Mouse (Mus musculus) inflammation-experienced regulatory T-cells, adult 6 months (primary cell): ENCODE data around the gene Greb1. TPM values are rescaled to one million over a fixed set of nuclear protein-coding genes. Genes with fewer than 3 reads are reported as not detected.

Experiments
- ATAC-seq: one replicate; pipeline ENCODE4 v1.8.0; 2017
- polyA plus RNA-seq, 3 experiments: library from polyadenylated mRNA; unstranded; fragments of 100-300 nt; shearing (Covaris generic); gene quantifications; one replicate each; pipeline ENCODE4 v1.2.1; 2017

Greb1 gene
- polyA plus RNA-seq, result 1 to 10 TPM in 1 of 3 experiments, under 1 TPM in 1, not detected in 1; 0.36 to 1.1 TPM

DNA sequence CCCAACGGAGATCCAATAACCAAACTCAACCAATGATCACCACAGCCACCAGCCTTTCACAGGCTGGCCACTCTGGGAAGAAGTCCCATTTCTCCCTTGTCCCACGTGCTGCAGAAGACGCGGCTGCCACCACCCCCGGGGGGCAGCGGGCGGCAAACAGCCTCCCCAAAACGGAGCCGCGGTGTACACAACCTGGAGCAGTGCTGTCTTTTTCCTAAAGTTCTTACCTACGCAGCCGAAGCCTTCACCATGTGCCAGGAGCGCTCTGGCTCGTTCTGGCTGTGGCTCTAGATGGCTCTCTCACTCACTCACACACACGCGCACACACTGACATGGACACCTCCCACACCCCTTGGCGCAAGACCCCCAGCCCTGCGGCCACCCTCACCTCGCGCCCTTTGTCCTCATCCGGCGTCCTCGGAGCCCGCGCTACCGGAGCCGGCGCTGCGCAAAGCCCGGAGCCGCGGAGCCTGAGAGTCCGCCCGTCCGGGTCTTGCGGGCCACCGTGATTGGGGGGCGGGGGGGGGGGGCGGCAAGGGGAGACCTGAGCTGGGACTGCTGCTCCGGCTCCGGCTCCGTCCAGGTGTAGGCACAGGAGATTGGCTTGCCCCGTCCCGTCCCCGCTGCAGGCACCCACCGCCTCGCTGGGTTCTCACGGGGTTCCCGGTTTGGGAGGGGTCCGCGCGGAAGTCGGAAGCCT, at the start of gene Greb1:
TSS of gene Greb1 (minus strand) at position 628 of the 700 bp plus-strand sequence.
- ATAC-seq, result no peak

DNA sequence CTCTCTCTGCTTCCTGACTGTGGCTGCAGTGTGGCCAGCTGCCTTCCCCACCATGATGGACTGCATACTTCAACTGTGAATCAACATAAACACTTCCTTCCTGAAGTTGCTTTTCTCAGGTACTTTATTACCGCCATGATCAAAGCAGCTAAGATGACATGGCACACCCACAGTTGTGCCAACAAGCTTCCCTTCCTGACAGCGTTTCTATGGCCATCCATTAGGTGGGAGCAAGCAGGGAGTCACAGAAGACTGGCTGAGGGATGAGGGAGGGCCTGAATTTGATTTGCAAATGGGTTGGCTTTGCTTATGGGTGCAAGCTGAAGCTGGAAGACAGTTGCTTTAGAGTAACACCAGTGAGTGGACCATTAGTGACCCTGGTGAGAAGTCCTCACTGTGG, 49.1 kb upstream of the Greb1 start:
- no peak for ATAC-seq

DNA sequence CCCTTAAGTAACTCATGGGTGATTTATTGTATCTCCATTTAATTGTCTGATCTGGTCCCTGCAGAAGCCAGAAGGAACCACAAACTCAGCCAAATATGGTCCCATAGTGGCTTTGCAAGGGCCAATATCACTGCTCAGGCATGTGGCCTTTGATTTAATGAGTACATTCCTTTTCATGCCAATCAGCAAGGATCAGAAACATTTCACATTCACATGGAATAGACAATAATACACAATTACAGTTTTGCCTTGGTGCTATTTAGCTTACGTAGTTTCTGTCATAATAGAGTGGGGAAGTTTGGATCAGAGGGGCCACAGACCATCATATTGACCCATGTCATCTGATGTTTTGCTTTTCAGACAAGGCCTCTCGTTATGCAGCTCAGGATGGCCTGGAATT, 47.8 kb upstream of the Greb1 start:
- no peak for ATAC-seq

DNA sequence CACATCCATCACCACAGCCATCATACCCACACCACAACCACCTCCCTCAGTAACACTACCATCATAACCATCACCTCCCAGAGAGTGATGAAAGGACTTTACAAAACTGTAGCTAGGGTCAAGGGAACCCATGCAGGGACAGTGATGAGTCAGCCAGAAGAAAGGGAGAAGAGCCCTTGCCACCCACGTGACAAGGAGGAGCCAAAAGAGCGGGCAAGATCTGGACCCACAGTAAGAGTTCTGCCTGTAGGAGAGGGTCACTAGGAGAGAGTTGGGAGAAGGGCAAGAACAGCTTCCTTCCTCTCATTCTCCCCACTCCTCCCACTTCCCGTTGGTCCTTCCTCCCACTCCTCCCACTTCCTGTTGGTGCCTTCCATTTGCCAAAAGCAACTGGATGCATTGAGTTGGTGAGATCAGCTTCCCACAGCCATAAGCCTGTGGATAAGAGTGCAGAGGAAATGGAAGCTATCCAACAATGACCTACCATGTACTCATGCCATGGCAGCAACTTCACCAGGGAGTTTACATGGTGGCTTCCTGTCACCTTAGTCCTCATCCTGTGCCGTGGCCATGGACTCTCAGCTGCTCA, 46.6 kb upstream of the Greb1 start:
- ATAC-seq, result no peak

GRCm38 (mm10) chr12:16844623-16845592, 44.2 kb upstream of the Greb1 start:
- ATAC-seq, result no peak

DNA sequence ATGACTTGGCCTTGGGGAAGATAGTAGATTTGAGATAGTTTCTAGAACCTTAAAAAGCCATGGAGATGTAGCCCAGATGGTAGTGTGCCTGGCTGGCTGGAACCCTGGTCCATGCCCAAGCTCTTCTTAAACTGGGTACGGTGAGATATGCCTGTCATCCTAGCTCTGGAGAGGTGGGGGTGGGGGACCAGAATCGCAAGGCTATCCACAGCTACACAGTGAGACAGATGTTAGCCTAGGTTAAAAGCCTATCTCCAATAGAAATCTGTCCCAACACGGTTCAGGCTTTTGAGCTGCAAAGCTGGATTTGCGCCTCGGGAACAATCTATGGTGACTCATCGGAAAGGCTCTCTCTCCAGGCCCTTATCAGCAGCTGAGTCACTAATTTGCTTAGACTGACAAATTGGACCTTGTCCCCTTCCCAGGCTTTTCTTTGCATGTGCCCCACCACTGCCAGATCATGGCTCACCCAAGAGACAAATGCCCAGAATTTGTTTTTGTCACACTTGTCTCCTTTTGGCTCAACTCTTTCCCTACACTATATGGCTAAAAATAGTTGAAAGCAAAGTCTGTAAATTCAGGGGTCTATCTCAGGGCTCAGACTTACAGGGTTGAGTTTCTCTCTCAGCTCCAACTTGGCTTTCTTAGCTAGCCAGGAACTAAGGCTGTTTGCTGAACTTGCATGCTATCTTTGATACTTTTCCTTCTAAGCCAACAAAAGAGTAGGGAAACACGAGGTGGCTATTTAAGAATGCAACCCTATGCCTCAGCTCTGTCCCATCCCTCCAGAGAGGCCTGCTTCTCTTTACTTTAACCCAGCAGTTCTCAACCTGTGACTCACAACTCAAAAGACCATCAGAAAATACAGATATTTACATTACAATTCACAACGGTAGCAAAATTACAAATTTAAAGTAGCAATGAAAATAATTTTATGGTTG, 40.4 kb upstream of the Greb1 start:
- no peak for ATAC-seq

DNA sequence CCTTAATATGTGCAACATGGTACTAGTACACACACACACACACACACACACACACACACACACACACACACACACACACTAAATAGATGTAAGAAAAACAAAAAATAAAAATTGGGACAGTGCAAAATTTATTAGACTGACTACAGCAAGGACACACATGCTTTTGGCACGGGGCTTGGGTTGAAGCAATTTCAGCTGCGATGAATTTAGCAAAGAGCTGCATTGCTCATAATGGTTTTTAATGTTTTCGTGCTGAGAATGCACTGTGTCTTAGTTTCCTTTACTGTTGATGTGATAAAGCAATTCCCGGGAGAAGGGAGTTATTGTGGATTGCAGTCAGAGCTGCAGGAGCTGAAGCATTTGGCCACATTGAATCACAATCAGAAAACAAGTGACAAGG, 37.1 kb upstream of the Greb1 start:
- ATAC-seq, result no peak

GRCm38 (mm10) chr12:16836188-16836587, 35.5 kb upstream of the Greb1 start:
- ATAC-seq, result no peak

DNA sequence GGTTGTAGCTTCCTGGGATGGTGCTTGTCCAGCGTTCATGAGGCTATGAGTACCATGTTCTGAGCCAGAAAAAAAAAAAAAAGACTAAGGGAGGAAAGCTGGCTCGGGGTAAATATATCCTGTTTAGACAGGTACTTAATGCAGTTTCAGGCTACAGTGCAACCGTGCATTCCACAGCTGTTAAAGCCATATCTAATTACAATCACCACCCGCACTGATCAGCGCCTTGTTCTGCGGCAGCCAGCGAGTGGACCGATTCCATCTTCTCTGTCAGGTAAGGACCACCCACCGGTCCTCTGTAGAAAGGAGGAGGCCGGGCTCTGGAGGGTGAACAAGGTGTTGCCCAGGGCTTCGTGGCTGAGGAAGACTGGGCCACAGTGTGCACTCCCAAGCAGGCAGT, 34.0 kb upstream of the Greb1 start:
- ATAC-seq, result no peak

DNA sequence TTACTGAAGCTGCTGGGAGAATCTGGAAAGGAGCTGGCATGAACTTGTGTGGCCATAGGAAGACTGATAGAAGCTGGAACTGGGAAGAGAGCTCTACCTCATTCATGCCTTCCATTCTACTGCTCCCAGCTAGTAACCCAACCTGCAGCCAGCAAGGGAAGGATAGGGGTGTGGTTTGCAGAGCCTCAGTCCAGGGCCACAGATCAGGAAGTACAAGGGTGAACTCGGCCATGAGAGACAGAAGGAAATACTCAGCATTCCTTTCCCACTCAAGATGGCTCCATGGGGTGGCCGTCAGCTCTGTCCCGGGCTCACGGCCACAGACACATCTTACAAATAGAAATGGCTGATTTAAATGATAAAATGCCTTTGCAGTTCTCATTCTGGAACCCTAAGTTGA, 30.4 kb upstream of the Greb1 start:
- no peak for ATAC-seq

DNA sequence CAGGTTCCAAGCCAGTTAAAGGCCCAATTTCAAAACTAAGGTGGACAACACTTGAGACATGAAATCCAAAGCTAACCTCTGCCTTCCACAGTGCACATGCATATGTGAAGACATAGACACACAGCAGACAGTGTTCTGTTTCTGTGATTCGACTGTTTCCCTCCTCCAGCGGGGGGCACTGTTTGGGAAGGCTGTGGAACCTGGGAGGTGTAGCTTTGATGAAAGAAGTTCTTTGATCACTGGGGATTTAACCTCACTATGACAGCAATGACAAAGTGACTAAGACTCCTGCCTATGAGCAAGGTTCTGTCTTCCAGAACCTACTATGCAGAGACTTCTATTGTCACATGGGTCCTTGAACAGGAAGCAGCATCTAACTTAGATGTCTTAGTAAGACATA, 29.1 kb upstream of the Greb1 start:
- no peak for ATAC-seq

DNA sequence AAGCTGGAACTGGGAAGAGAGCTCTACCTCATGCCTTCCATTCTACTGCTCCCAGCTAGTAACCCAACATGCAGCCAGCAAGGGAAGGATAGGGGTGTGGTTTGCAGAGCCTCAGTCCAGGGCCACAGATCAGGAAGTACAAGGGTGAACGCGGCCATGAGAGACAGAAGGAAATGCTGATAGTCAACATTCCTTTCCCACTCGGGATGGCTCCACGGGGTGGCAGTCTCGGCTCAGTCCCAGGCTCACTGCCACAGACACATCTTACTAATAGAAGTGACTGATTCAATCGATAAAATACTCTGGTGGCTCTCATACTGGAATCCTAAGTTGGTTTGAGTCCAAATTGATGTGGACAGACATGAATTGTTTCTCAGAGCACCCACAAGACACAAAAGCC, 27.8 kb upstream of the Greb1 start:
- no peak for ATAC-seq

DNA sequence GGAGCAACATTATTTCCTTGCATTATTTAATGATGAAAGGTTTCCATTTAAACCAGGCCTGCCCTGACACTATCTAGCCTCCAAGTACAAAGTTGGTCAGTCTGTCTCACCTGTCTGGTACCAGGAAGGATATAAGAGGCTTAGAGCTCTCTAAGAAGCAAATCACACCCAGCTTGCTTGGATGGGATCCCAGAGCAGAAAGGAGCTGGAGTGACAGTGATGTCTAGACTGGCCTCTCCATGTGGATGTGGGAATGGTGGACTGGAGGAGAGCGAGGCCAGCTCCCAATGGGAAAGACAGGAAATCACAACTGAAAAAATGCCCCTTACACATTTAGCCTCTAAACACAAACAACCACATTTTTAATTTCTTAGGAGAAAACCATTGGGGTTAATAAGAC, 23.0 kb upstream of the Greb1 start:
- ATAC-seq, result no peak

- ATAC-seq, result no peak
Measured at GRCm38 (mm10) chr12:16822181-16822734, 21.6 kb upstream of the Greb1 start.

- no peak for ATAC-seq
Measured at GRCm38 (mm10) chr12:16820761-16821160, 20.1 kb upstream of the Greb1 start.

- no peak for ATAC-seq
Measured at GRCm38 (mm10) chr12:16818513-16818912, 17.8 kb upstream of the Greb1 start.

DNA sequence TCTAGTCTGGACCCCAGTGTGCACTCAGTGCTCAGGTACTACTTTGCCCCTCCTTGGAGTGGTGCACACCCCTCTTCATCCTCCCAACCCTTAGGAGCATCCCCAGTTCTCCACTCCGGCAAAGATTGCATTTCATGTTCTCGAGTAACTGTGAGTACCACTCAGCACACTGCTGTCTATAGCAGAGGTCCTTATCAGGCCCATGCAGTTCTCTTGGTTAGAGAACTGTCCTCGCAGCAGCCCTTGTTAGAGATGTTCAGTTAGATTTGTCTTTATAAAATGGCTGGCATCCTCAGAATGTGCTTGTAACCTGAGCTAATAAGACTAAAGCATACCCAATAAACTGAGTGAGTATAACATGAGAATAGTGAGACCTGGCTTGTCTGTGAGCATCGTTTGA, 16.5 kb upstream of the Greb1 start:
- no peak for ATAC-seq

GRCm38 (mm10) chr12:16811477-16811876, 10.8 kb upstream of the Greb1 start:
- peak; percentile 10 for ATAC-seq

DNA sequence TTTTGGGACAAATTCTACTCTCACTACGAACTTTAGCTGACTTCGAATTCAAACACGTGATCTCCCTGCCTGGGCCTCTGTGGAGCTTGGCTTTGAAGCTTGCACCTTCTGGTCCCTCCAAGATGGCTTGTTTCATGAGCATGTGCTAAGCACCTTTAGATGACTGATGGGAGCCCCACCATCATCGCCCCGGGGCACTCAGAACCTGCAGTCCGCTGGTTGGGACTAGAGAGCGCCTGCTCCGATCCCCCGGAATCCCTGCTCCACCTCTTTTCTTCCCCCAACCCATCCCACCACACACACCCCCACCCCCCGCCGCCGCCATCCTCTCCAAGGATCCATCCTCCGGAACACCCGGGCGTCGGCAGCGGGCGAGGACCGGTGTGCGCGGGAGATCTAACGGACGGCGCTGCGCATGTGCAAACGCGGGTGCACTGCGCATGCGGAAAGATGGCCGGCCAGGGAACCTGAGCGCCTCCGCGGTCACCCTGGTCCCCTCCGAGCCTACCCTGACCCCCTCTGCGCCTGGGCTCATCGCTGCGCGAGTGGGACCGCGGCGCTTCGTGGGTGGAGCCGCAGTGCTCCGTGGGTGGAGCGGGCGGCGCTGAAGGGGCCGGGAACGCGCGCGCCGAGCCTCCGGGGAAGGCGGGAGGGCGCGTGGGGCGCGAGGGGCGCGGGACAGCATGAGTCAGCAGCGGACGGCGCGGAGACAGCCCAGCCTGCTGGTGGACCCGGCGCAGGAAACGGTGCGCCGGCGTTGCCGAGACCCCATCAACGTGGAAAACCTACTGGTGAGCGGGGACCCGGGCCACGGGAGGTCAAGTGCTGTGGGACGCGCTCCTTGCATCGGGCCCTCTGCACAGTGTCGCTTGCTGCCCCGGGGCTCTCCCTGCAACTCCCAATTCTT, 10.1 kb upstream of the Greb1 start, which contains the start of gene E2f6:
TSS of gene E2f6 (plus strand) at position 439 of the 907 bp plus-strand sequence.
- ATAC-seq, result peak; percentile 76

DNA sequence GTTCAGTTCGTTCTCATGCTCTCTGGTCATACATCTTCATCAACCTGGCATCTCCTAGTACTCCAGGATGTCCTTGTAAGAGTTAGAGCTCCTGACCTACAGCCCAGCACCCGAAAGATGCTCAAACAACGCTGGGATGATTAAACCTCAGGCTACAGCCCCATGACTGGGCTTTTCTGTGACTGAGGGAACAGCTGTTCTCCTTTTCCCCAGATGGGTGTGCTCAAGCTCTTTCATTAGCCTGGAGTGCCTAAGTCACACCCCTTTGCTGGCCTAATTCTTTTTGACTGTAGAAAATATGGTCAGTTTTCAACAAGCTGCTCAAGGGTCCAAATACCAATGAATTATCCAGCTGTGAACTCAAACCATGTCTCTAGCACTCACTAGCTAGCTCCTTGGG, 7.4 kb upstream of the Greb1 start:
- ATAC-seq, result no peak

GRCm38 (mm10) chr12:16805511-16805910, 4.8 kb upstream of the Greb1 start:
- ATAC-seq, result peak; percentile 95
